Mouse (Mus musculus): Measurements from ENCODE around the gene Thumpd3.

The Thumpd3 gene

DNA sequence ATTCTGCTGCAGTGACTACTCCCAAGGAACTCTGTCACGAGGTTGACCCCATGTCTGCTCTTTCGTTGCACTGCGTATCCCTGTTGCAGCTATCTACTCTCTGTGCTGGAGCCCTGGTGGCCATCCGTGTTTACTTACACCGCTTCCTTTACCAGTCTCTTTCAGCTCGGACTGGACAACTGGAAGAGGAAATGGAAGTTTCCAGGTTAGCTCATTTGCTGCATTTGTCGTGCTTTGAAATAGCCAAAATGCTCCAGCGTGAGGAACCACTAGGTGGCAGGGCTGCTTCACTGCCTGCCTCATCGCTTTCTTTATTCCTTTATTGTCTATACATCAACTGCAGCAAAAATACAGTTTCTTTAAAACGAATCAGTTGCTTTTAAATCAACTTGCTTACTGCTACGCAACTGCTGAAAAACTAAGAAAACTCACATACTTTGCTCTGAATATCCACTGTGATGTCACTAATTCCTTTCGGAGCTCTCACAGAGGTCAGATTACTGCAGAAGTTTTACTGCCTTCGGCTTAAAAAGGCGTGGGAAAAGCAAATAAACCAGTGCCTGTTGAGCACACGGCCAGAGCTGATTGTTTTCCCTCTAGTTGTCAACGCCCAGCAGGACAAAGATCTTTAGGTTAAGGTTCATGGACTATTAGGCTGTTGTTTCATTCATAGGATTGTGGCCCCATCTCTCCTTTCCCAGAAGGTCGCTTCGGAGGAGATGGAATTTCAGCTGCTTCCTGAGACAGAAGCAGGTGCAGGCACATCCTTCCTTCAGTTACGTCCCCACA lies 7.9 kb upstream of the Thumpd3 start:
- peak; percentile 94 for DNase-seq (ENCODE audit: low read depth, low spot score)

- DNase-seq (ENCODE audit: low read depth, low spot score) = no peak
Measured at GRCm38 (mm10) chr6:113038735-113039058, 7.3 kb upstream of the Thumpd3 start.

DNA sequence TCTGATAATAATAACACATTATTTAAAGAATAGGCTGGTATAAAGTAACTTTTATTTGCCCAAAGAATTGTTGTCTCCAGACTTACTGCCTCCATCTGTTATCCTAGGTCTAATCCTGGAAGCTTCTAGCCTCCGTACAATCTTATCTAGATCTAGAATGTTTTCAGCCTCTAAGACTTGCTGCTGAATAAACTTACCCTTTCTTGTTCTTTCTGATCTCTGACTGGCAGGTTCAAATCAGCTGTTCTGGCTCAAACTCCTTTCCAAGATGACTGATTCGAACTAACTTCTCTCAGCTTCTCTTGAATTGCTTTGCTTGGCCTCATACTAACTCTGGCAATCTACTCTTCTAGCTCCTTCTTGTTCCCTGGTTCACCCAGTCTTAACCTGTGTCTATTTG lies 5.7 kb upstream of the Thumpd3 start:
- no peak for DNase-seq (ENCODE audit: low read depth, low spot score)

GRCm38 (mm10) chr6:113041215-113041990 lies 4.6 kb upstream of the Thumpd3 start:
- DNase-seq (ENCODE audit: low read depth, low spot score) = no peak

- DNase-seq (ENCODE audit: low read depth, low spot score) = no peak
Measured at GRCm38 (mm10) chr6:113045575-113045974, 450 bp upstream of the Thumpd3 start.

- peak; percentile 16 for DNase-seq (ENCODE audit: low read depth, low spot score)
Measured at GRCm38 (mm10) chr6:113047016-113047746, 1.2 kb downstream of the Thumpd3 start.

DNA sequence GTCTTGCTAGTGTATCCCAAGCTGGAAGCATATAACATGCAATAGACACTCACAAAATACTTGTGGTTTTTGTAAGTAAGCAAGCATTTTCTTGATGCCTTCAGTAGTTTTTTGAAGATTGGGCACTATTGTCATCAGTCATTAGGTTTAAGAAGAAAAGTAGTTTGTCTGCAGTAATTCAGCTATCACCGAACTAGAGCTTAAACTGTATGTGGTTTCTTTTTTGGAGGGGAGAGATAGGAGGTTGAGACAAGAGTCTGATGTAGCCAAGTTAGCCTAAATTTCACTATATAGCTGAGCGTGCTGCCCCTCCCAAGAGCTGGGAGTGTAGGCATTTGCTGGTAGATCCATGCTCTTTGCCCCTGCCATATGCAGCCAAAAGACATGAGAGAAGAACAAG lies 2.3 kb downstream of the Thumpd3 start:
- no peak for DNase-seq (ENCODE audit: low read depth, low spot score)

- no peak for DNase-seq (ENCODE audit: low read depth, low spot score)
Measured at GRCm38 (mm10) chr6:113049159-113049558, 3.1 kb downstream of the Thumpd3 start.

DNA sequence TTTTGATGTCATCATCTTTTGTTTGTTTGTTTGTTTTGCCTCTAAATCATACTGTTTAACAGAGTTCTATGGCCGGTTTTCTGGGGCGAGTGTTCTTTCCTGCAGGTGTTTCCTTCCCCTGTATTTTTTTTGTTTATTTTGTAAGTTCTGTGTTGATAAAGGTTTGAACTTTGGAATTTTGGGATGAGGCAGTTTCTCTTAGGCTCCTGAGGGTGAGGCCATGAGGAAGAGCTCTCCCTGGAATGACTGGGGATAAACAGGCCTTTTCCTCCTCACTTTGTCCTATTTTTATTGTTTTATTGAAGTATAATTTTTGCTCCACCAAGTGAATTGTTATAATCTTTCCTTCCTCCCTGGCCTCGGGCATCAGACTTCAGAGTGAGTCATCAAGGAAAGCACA lies 6.9 kb downstream of the Thumpd3 start:
- no peak for DNase-seq (ENCODE audit: low read depth, low spot score)

DNA sequence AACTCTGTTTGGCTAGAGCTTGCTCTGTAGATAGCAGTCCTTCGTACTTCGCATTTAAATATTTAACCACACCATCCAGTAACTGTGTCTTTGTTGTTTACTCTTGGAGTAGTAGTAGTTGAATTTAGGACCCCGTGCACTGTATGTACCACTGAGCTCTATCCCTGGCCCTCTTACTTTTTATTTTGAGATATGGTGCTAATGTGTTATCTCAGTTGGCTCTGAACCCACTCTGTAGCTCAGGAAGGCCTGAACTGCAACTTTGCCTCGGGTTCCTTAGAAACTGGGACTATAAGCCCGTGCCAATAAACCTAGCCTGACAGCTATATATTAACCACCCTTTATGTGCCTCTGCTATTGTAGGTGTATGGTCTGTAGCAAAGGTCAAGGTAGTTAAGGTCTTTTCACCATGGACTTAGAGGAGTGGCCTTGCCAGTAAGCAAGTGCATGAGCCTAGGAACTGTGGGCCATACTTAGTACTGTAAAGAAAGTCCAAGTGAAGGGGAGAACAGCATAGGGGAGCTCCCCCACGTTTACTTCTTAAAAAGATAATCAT lies 8.6 kb downstream of the Thumpd3 start:
- no peak for DNase-seq (ENCODE audit: low read depth, low spot score)

GRCm38 (mm10) chr6:113060892-113061563 lies 15.0 kb downstream of the Thumpd3 start:
- no peak for DNase-seq (ENCODE audit: low read depth, low spot score)

DNA sequence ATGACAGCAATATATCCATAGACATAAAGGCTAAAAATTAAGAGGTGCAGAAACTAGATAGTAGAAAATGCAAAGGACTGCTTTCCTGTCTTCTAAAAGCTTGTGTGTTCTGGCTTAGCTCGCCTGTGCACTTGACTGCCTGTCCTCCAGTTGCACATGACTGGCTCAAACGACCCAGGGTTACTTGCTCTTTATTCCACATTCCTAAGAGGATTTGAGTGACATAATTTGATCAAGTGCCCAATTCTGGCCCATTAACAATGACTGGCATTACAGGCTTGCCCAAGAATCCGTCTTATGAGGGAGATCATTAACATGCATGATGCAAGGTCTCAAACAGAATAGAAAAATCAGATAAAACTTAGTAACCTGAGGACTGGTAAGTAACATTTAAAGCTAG lies 16.2 kb downstream of the Thumpd3 start:
- no peak for DNase-seq (ENCODE audit: low read depth, low spot score)

DNA sequence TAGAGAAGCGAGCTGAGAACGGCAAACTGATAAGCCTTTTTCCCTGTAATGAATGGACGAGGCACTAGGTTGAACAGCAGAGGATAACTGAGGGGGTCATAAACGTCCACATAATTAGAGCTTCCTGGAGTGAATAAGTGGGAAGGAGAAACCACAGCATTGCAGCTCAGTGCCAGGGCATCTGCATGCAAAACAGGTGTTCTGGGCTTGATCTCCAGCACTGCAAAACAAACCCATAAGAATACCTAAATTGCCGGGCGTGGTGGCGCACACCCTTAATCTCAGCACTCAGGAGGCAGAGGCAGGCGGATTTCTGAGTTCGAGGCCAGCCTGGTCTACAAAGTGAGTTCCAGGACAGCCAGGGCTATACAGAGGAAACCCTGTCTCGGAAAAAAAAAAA lies 17.3 kb downstream of the Thumpd3 start:
- no peak for DNase-seq (ENCODE audit: low read depth, low spot score)

DNA sequence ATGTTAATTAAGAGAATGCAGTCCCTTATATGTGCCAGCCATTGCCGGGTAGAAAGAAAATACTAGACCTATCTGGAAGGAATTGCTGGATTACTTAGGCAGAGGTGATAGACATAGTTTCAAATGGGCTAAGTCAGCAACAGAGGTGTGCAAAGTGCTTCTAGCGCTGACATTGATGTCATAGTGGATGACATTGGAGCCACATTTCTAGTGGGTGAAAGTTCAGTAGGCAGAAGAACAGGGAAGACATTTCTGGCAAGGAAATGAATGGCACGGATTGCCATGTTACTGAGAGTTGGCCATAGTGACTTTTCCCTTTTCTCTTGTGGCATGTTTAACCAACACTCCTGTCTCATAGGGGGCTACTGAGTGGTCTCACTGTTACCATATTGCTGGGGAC lies 19.2 kb downstream of the Thumpd3 start:
- DNase-seq (ENCODE audit: low read depth, low spot score) = no peak

GRCm38 (mm10) chr6:113069154-113069553 lies 23.1 kb downstream of the Thumpd3 start:
- no peak for DNase-seq (ENCODE audit: low read depth, low spot score)

DNA sequence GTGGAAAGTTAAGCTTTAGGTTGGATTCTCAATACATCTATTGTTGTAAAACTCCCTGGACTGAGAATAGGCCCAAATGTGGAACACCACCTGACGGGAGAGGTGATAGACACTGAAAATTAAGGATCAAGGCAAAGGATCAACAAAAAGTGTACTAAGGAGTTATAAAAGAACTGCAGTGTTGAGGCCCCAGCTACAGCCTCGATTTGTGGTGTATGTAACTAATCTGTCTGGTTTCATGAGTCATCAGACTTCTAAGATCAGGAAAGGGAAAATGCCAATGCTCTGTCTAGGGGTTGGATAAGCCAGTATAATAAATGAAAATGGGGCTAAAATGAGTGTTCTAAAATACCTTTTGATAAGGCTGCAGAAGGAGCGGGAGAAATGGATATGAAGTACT lies 29.2 kb downstream of the Thumpd3 start:
- no peak for DNase-seq (ENCODE audit: low read depth, low spot score)

DNA sequence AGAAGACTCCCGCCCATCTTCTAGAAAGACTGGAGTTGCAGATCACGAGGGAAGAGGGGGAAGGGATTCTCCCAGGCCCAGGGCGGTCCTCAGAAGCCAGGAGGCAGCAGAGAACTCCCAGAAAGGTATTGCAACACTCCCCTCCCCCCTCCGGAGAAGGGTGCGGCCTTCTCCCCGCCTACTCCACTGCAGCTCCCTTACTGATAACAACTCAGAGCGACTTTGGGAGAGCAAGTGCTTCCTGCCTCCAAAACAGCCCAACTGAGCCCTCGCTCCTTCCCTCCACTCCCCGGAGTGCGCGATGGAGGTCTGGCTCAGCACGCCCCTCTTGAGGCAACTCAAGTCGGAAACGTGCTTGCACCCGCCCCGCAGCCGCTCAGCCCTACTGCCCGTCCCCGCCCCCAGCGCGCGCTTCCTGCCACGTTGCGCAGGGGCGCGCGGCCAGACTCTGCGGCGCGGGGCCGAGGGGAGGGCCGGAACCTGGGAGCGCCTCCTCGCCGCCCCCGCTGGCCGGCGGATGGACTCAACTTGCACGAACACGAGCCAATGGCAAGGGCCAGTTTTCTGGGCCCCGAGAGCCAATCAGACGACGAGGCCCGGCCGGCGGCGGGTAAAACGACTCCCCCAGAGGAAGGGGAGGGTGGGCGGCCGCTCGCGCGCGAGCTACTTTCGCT lies 30.1 kb downstream of the Thumpd3 start:
- peak; percentile 99 for DNase-seq (ENCODE audit: low read depth, low spot score)

GRCm38 (mm10) chr6:113076686-113077516 lies 30.9 kb downstream of the Thumpd3 start, which contains the start of gene Setd5:
Setd5 (plus strand) TSS chr6:113077365.
- peak; percentile 97 for DNase-seq (ENCODE audit: low read depth, low spot score)

DNA sequence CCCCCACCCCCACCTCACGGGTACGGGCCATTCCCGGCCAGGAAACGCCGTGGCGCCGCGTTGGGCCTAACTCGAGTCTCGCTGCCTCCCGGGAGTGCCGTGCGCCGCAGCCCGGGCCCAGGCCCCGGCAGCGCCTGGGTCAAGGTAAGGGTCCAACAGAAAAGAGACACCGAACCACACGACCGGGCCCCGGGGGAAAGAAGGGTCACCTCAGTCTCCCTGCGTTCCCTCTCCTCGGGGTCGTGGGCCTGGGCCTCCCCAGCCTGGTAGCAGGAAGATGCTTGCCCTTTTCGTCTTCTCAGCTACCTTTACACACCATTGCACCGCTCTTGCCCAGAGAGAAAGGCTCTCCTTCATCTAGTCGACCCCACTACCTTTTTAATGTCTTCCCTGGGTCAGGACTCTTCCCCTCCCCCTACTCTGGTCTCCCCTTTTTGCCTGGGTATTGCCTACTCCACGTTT lies 31.6 kb downstream of the Thumpd3 start:
- DNase-seq (ENCODE audit: low read depth, low spot score) = peak; percentile 63

Data from R1 (cell line).